Mouse (Mus musculus) embryonic fibroblast, embryonic 13.5 days (primary cell): ENCODE data around the gene Ddx5. TPM values are rescaled to one million over a fixed set of nuclear protein-coding genes. Genes with fewer than 3 reads are reported as not detected.
"Not testable (repeated sequence)": the region's sequence is repeated elsewhere in the genome, so short reads cannot be mapped to it uniquely, and the experiment has no call there.

Experiments used
- H3K27ac ChIP-seq: 2 replicates; pipeline ENCODE4 v1.5.1; 2012; ENCODE audit warnings: low read length, control low read depth, inconsistent platforms; ENCODE audit not compliant: insufficient read depth
- H3K4me1 ChIP-seq: 2 replicates; pipeline ENCODE4 v1.6.1; 2011; ENCODE audit warnings: low read length; ENCODE audit not compliant: control insufficient read depth, insufficient read depth
- H3K4me3 ChIP-seq: 2 replicates; pipeline ENCODE4 v1.5.1; 2011; ENCODE audit warnings: mild to moderate bottlenecking, control low read depth, low read length; ENCODE audit not compliant: insufficient read depth
- CTCF ChIP-seq: IDR thresholded peaks from 2 replicates; pipeline ENCODE4 v1.5.1; 2011; ENCODE audit warnings: mild to moderate bottlenecking, control low read depth, low read length, moderate library complexity, borderline replicate concordance; ENCODE audit not compliant: insufficient read depth
- POLR2A ChIP-seq: IDR thresholded peaks from 2 replicates; pipeline ENCODE4 v1.6.1; 2011; ENCODE audit warnings: low read depth, mild to moderate bottlenecking, control low read depth, low read length, moderate library complexity
- polyA plus RNA-seq: library from polyadenylated mRNA; stranded (reverse); fragments of >200 nt; gene quantifications from 2 replicates; pipeline ENCODE4 v1.2.4, GENCODE M21; 2011; ENCODE audit warnings: low read depth; ENCODE audit not compliant: missing spikeins, insufficient read length

Ddx5 gene
- polyA plus RNA-seq, 1 experiment: 953 TPM

DNA sequence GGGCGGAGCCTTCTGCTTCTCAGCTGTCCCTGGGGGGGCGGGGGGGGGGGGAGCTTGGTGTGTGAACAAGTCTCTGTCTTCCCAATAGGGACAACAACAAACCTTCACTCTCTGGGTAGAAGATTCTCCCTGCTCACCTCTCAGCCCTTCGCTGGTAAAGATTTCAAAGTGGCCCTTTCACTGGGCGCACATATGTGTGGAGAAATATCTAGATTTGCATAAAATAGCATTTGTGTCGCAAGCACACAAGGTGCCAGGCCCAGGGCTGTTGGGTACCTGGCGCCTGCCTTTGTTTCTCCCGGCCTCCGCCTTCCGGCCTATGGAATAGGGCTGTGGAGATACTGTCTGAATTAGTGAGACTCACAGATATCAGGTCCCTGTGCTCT lies 26.2 kb downstream of the Ddx5 start:
- Histone ChIP-seq H3K4me1 (no peaks in the 10 kb centered on the region), H3K4me3 (no peak overlapping the region), H3K27ac (no peak overlapping the region)
- no peak for TF ChIP-seq CTCF
- TF ChIP-seq POLR2A: no peak

- Histone ChIP-seq H3K27ac (0 out of 2 replicates have a peak overlapping the region, but pooled peaks have one; percentile 11), H3K4me1 (no peaks in the 10 kb centered on the region), H3K4me3 (no peak overlapping the region)
- TF ChIP-seq POLR2A (no peak), CTCF (no peak)
These were observed 26.7 kb downstream of the Ddx5 start for GRCm38 (mm10) chr11:106762139-106762799.

DNA sequence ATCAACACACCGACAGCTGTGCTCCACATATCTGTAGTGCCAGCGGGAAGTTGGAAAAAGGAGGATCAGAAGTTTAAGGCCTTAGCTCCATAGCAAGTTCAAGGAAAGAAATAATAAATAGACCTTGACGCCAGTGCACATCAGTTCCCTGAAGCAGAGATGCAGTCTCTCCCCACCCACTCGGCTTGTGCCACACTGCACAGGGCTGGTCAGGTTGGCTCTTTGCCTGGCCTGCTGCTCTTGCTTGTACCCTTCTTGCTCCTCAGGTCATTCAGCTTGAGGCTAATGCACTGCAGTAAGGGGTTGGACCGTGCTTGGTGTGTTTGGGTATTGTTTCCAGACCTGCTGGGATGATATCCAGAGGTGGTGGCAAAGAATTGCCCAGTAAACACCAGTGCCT lies 28.5 kb downstream of the Ddx5 start:
- Histone ChIP-seq H3K4me3 (no peak overlapping the region), H3K27ac (no peak overlapping the region), H3K4me1 (no peaks in the 10 kb centered on the region)
- TF ChIP-seq CTCF: no peak
- no peak for TF ChIP-seq POLR2A

GRCm38 (mm10) chr11:106759028-106759427 lies 30.0 kb downstream of the Ddx5 start:
- Histone ChIP-seq H3K4me1 (no peaks in the 10 kb centered on the region), H3K27ac (no peak overlapping the region), H3K4me3 (no peak overlapping the region)
- TF ChIP-seq POLR2A: no peak
- TF ChIP-seq CTCF: no peak

DNA sequence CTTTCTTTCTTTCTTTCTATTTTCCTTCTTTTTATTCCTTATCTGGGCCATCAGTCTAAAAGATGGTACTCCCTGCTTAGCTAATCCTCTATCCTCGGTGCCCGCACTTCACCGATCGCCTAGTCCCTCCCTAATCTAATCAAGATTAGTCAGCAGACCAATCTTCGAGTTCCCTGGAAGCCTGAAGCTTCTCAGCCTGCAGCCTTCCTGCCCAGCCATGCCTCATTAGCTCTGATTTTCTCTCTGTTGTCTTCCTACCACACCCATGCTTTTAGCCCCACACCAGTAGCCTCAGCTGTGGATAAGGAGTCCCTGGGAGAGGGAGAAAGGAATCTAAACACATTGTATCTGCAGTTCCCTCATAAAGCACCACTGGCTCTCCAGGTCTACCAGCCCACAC lies 33.4 kb downstream of the Ddx5 start:
- Histone ChIP-seq H3K4me3 (no peak overlapping the region), H3K27ac (no peak overlapping the region), H3K4me1 (no peaks in the 10 kb centered on the region)
- TF ChIP-seq POLR2A (no peak), CTCF (no peak)

GRCm38 (mm10) chr11:106753314-106753713 lies 35.7 kb downstream of the Ddx5 start:
- H3K27ac ChIP-seq: no peak overlapping the region
- no peaks in the 10 kb centered on the region; the same call in 1 of the 2 replicates for H3K4me1 ChIP-seq
- TF ChIP-seq POLR2A (no peak), CTCF (no peak)
- no peak overlapping the region for H3K4me3 ChIP-seq

DNA sequence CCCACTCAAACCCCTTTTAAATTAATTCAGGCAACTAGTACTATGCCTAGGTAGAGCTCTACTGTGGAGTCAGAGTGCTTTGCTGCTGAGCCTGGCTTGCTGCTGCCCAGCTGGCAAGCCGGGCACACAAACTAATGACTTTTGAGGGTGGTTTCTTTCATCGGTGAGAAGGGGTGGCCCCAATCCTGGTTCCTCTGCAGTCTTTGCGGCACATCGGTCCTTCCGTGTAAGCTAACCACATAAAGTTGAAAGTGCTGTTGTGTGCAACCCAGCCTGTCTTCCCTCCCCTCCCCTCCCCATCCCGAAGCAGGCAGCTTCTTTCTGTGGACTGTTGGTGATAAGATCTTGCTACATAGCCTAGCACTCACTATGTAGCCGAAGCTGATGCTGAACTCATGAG lies 36.9 kb downstream of the Ddx5 start:
- Histone ChIP-seq H3K27ac (no peak overlapping the region), H3K4me3 (no peak overlapping the region), H3K4me1 (no peaks in the 10 kb centered on the region; the same call in 1 of the 2 replicates)
- no peak for TF ChIP-seq POLR2A
- TF ChIP-seq CTCF: no peak

- no peaks in the 10 kb centered on the region; the same call in 1 of the 2 replicates for H3K4me1 ChIP-seq
- H3K4me3 ChIP-seq: no peak within 1 kb of the TSS
- H3K27ac ChIP-seq: no peak within 1 kb of the TSS
- TF ChIP-seq POLR2A: no peak
- no peak for TF ChIP-seq CTCF
These were observed 37.7 kb downstream of the Ddx5 start, which contains the start of gene Milr1 for GRCm38 (mm10) chr11:106751039-106752018. TSS of gene Milr1 (plus strand) at chr11:106751226.

GRCm38 (mm10) chr11:106750121-106750751 lies 38.7 kb downstream of the Ddx5 start, which contains the start of gene Pecam1:
TSS of gene Pecam1 (minus strand) at chr11:106750628.
- Histone ChIP-seq H3K27ac (no peak within 1 kb of the TSS), H3K4me3 (no peak within 1 kb of the TSS), H3K4me1 (no peaks in the 10 kb centered on the region; the same call in 1 of the 2 replicates)
- TF ChIP-seq POLR2A (no peak), CTCF (no peak)

DNA sequence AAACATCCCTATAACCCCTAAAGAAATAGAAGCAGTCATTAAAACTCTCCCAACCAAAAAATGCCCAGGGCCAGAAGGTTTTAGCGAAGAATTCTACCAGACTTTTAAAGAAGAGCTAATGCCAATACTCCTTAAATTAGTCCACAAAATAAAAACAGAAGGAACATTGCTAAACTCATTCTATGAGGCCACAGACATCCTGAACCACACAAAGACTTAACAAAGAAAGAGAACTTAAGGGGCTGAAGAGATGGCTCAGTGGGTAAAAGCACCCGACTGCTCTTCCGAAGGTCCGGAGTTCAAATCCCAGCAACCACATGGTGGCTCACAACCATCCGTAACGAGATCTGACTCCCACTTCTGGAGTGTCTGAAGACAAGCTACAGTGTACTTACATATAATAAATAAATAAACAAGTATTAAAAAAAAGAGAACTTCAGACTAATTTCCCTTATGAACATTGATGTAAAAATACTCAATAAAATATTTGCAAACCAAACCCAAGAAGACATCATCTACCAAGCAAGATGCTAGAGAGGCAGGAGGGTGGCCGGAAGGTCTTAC lies 39.3 kb downstream of the Ddx5 start:
- H3K27ac ChIP-seq, H3K4me1 ChIP-seq, H3K4me3 ChIP-seq: not testable (repeated sequence)
